Mouse (Mus musculus): Measurements from ENCODE around the gene Sp1. TPM values are rescaled to one million over a fixed set of nuclear protein-coding genes. Genes with fewer than 3 reads are reported as not detected.

The Sp1 gene
- polyA plus RNA-seq, 1 experiment from 2014 or later = 4.3 TPM

- H3K4me2 ChIP-seq = no peak overlapping the region
- no peak overlapping the region for H3K27ac ChIP-seq (replicated peaks)
- WGBS = 87% methylated on average over 2 of the region's 2 CpGs
- no peaks in the 10 kb centered on the region for H3K27me3 ChIP-seq
- no peaks in the 10 kb centered on the region for H3K36me3 ChIP-seq
- H3K9ac ChIP-seq = no peak overlapping the region
- H3K9me3 ChIP-seq = no peaks in the 10 kb centered on the region
- peaks cover 23% of the 10 kb centered on the region for H3K4me1 ChIP-seq (replicated peaks)
- no peak overlapping the region for H3K4me3 ChIP-seq
- ATAC-seq (ENCODE audit: low read depth) = no peak
Observed at GRCm38 (mm10) chr15:102401278-102401677, 4.7 kb upstream of the Sp1 start.

GRCm38 (mm10) chr15:102402210-102402609, 3.7 kb upstream of the Sp1 start:
- Histone ChIP-seq H3K4me2 (no peak overlapping the region), H3K9ac (no peak overlapping the region), H3K4me1 (replicated peaks) (peaks cover 28% of the 10 kb centered on the region), H3K36me3 (no peaks in the 10 kb centered on the region), H3K9me3 (no peaks in the 10 kb centered on the region), H3K4me3 (no peak overlapping the region), H3K27me3 (no peaks in the 10 kb centered on the region), H3K27ac (replicated peaks) (no peak overlapping the region)
- WGBS = 96% methylated on average over 3 of the region's 3 CpGs
- ATAC-seq (ENCODE audit: low read depth) = no peak

- WGBS = 15% methylated on average over 34 of the region's 34 CpGs
- H3K4me1 ChIP-seq (replicated peaks) = peaks cover 40% of the 10 kb centered on the region
- peak overlapping the region; percentile 53 for H3K4me3 ChIP-seq
- ATAC-seq (ENCODE audit: low read depth) = no peak
- H3K9ac ChIP-seq = peak overlapping the region; percentile 78
- H3K36me3 ChIP-seq = peaks cover 20% of the 10 kb centered on the region
- peak overlapping the region; percentile 65 for H3K4me2 ChIP-seq
- no peaks in the 10 kb centered on the region for H3K9me3 ChIP-seq
- no peaks in the 10 kb centered on the region for H3K27me3 ChIP-seq
- H3K27ac ChIP-seq (replicated peaks) = peak overlapping the region; percentile 99
Observed at GRCm38 (mm10) chr15:102404608-102405488, 1.1 kb upstream of the Sp1 start.

GRCm38 (mm10) chr15:102406196-102406911, 411 bp downstream of the Sp1 start:
- Histone ChIP-seq H3K27me3 (no peaks in the 10 kb centered on the region), H3K4me3 (peak overlapping the region; percentile 81), H3K9me3 (no peaks in the 10 kb centered on the region), H3K4me1 (replicated peaks) (peaks cover 49% of the 10 kb centered on the region), H3K36me3 (peaks cover 29% of the 10 kb centered on the region), H3K27ac (replicated peaks) (peak overlapping the region; percentile 93), H3K4me2 (peak overlapping the region; percentile 59), H3K9ac (peak overlapping the region; percentile 88)
- ATAC-seq (ENCODE audit: low read depth) = no peak
- under 1% methylated on average over 38 of the region's 69 CpGs for WGBS

GRCm38 (mm10) chr15:102406912-102407580, 1.1 kb downstream of the Sp1 start:
- Histone ChIP-seq H3K4me2 (peak overlapping the region; percentile 59), H3K9ac (peak overlapping the region; percentile 88), H3K9me3 (no peaks in the 10 kb centered on the region), H3K4me1 (replicated peaks) (peaks cover 54% of the 10 kb centered on the region), H3K4me3 (peak overlapping the region; percentile 81), H3K27ac (replicated peaks) (peak overlapping the region; percentile 93), H3K27me3 (no peaks in the 10 kb centered on the region), H3K36me3 (peaks cover 35% of the 10 kb centered on the region)
- ATAC-seq (ENCODE audit: low read depth) = no peak
- 26% methylated on average over 3 of the region's 3 CpGs for WGBS

- ATAC-seq (ENCODE audit: low read depth) = no peak
- Histone ChIP-seq H3K9ac (no peak overlapping the region), H3K36me3 (peaks cover 44% of the 10 kb centered on the region), H3K27ac (replicated peaks) (no peak overlapping the region), H3K27me3 (no peaks in the 10 kb centered on the region), H3K4me2 (peak overlapping the region; percentile 59; the same call in 1 of the 2 replicates), H3K9me3 (no peaks in the 10 kb centered on the region), H3K4me3 (no peak overlapping the region), H3K4me1 (replicated peaks) (peaks cover 55% of the 10 kb centered on the region)
- 95% methylated on average over 10 of the region's 10 CpGs for WGBS
Observed at GRCm38 (mm10) chr15:102407681-102408557, 2.0 kb downstream of the Sp1 start.

GRCm38 (mm10) chr15:102408558-102409130, 2.7 kb downstream of the Sp1 start:
- H3K27me3 ChIP-seq = no peaks in the 10 kb centered on the region
- H3K9me3 ChIP-seq = no peaks in the 10 kb centered on the region
- 81% methylated on average over 2 of the region's 2 CpGs for WGBS
- peaks cover 50% of the 10 kb centered on the region for H3K36me3 ChIP-seq
- peak overlapping the region; percentile 33; the same call in 1 of the 2 replicates for H3K4me2 ChIP-seq
- H3K9ac ChIP-seq = no peak overlapping the region
- no peak overlapping the region for H3K27ac ChIP-seq (replicated peaks)
- ATAC-seq (ENCODE audit: low read depth) = no peak
- H3K4me3 ChIP-seq = no peak overlapping the region
- peaks cover 55% of the 10 kb centered on the region for H3K4me1 ChIP-seq (replicated peaks)

- Histone ChIP-seq H3K36me3 (peaks cover 55% of the 10 kb centered on the region), H3K4me3 (no peak overlapping the region), H3K9me3 (no peaks in the 10 kb centered on the region), H3K4me1 (replicated peaks) (peaks cover 55% of the 10 kb centered on the region), H3K9ac (no peak overlapping the region), H3K27me3 (no peaks in the 10 kb centered on the region), H3K27ac (replicated peaks) (no peak overlapping the region), H3K4me2 (peak overlapping the region; percentile 33)
- ATAC-seq (ENCODE audit: low read depth) = no peak
- WGBS = 94% methylated on average over 3 of the region's 3 CpGs
Observed at GRCm38 (mm10) chr15:102409286-102409685, 3.3 kb downstream of the Sp1 start.

- H3K4me3 ChIP-seq = no peak overlapping the region
- no peak overlapping the region for H3K9ac ChIP-seq
- peaks cover 51% of the 10 kb centered on the region for H3K4me1 ChIP-seq (replicated peaks)
- WGBS = 97% methylated on average over 1 of the region's 1 CpGs
- H3K27ac ChIP-seq (replicated peaks) = no peak overlapping the region
- H3K27me3 ChIP-seq = no peaks in the 10 kb centered on the region
- no peak for ATAC-seq (ENCODE audit: low read depth)
- peaks cover 60% of the 10 kb centered on the region for H3K36me3 ChIP-seq
- H3K9me3 ChIP-seq = no peaks in the 10 kb centered on the region
- peak overlapping the region; percentile 33 for H3K4me2 ChIP-seq
Observed at GRCm38 (mm10) chr15:102411077-102411476, 5.1 kb downstream of the Sp1 start.

GRCm38 (mm10) chr15:102413687-102414086, 7.7 kb downstream of the Sp1 start:
- Histone ChIP-seq H3K36me3 (peaks cover 61% of the 10 kb centered on the region), H3K9me3 (no peaks in the 10 kb centered on the region), H3K27me3 (no peaks in the 10 kb centered on the region), H3K9ac (no peak overlapping the region), H3K4me1 (replicated peaks) (peaks cover 34% of the 10 kb centered on the region), H3K4me3 (no peak overlapping the region), H3K27ac (replicated peaks) (no peak overlapping the region), H3K4me2 (no peak overlapping the region)
- no peak for ATAC-seq (ENCODE audit: low read depth)

- ATAC-seq (ENCODE audit: low read depth) = no peak
- Histone ChIP-seq H3K27me3 (no peaks in the 10 kb centered on the region), H3K9ac (no peak overlapping the region), H3K4me3 (no peak overlapping the region), H3K4me2 (no peak overlapping the region), H3K27ac (replicated peaks) (no peak overlapping the region), H3K9me3 (no peaks in the 10 kb centered on the region), H3K36me3 (peaks cover 38% of the 10 kb centered on the region), H3K4me1 (replicated peaks) (peaks cover 3% of the 10 kb centered on the region; the same call in 1 of the 2 replicates)
- WGBS = 96% methylated on average over 2 of the region's 2 CpGs
Observed at GRCm38 (mm10) chr15:102417524-102417923, 11.6 kb downstream of the Sp1 start.

All from neural tube, embryonic 13.5 days (tissue).